Mouse (Mus musculus): Measurements from ENCODE around the gene Sp2.
A peak's percentile ranks its signal among the peaks of the same experiment; 100 is the strongest.

DNA sequence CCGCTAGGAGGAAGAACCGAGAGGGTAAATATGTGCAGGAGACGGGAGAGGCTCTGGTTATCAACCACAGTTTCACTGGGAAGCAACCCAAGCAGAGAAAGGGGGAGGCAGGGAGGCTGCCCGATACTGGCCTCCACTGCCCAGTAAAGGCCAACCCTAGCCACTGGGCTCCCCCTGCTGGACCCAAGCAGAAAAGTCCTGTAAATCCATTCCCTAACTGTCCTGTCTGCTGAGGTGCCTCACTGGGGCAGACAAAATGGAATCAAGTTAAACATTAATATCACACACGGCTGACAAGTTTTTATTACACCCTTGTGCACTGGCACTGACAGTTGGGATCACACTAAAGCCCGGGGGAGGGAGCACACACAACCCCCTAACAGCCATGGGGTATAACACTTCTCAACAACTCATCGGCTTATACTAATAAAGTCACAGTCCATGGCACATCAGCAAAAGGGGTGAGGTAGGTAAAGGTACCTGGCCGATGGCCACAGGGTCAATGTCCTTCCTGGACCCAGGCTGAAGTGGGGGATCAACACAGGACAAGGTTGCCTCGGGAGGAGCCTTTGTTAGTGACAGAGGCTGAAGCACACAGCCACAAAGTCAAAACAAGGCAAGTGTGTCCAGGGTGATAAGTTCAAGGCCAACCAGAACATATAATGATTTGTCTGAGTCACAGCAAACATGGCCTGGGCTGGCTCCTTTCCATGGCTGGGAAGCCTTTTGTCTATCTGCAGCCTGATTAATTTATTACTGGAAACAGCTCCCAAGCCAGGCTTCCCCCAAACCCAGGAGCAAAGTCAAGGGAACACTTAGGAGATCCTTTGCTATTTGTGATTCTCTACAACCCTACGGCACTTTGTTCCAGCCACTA, 45.0 kb downstream of the Sp2 start:
- TF ChIP-seq CTCF (IDR thresholded peaks at IDR 0.05; ENCODE audit: extremely low read depth, insufficient read depth, low read length), result peak; percentile 47
- TF ChIP-seq POLR2A (IDR thresholded peaks at IDR 0.05; ENCODE audit: extremely low read depth, insufficient read depth, low read length), result no peak

Data from cortical plate, adult 2 months (tissue).